In the genomic region with DNA sequence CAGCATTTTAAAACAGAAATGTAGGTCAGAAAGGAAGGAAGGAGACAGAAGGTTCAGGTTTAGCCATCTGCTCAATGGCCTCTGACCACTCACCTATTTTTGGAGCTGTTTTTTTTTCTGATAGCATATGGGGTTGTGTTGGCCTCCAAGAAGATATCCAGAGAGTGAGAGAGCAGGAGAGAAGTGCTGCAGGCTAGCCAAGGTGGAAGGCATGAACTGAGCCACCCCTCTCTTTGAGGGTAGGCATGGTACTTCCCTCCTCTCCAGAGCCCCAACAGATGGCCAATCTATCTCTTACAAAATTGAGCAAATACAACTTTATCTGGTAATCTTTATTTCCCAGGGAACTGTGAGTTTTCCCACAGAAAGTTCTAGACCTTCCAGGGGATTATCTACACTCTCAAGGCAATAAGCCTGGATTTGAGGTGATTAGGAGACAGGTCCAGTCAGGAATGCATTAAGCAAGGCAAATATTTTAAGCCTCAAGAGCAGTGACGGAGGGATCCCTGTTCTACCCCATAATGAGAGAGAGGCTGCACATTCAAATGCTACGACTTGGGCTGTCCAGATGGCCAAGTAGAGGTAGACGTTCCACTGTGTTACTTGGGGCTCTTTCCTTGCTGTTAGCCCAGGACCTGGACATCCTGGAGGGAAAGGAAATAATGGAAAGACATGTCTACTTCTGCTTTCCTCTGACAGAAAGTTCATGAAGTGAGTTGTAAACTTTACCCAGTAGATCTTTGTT, we compare ENCODE assay signal across 29 mouse cellular contexts. TPM values are rescaled to one million over a fixed set of nuclear protein-coding genes. Genes with fewer than 3 reads are reported as not detected.
DNase-seq lines count a peak whose midpoint lies in the region; ATAC-seq and TF ChIP-seq lines count a peak whose summit lies in the region.
"Had no signal": no experiment of that assay in that cellular context is flagged by ENCODE, and none has a peak within 500 bp of the region (broad histone marks: within the 10 kb centered on the region; RNA-seq: fewer than 3 reads in every experiment).

No protein-coding gene starts in this region.

- no peak for TF ChIP-seq CTCF in kidney, adult 2 months (conservative IDR thresholded peaks at IDR 0.05; ENCODE audit: insufficient read depth, insufficient read length, low read depth, low read length)

- 89% methylated on average over 3 of the region's 3 CpGs for whole genome bisulfite sequencing in kidney, adult 2 months

- no peaks in the 10 kb centered on the region for H3K36me3 ChIP-seq in kidney, adult 2 months (ENCODE audit: control insufficient read depth, insufficient read depth, low read length)
- H3K36me3 ChIP-seq: embryonic facial prominence, embryonic 12.5 days; forebrain, embryonic 10.5 days; forebrain, embryonic 15.5 days; heart, embryonic 10.5 days; heart, embryonic 15.5 days; hindbrain, embryonic 13.5 days; limb, embryonic 10.5 days; limb, embryonic 15.5 days had no signal

- H3K4me3 ChIP-seq in kidney, adult 2 months (ENCODE audit: insufficient read depth, low read depth, low read length) = no peak overlapping the region
- H3K4me3 ChIP-seq: embryonic facial prominence, embryonic 12.5 days; forebrain, embryonic 10.5 days; forebrain, embryonic 15.5 days; heart, embryonic 10.5 days; heart, embryonic 15.5 days; hindbrain, embryonic 13.5 days; limb, embryonic 10.5 days; limb, embryonic 15.5 days had no signal

- H3K27me3 ChIP-seq in kidney, adult 2 months (replicated peaks; ENCODE audit: control insufficient read depth, insufficient read depth, low read length) = no peaks in the 10 kb centered on the region
- H3K27me3 ChIP-seq: embryonic facial prominence, embryonic 12.5 days; forebrain, embryonic 15.5 days; heart, embryonic 15.5 days; hindbrain, embryonic 13.5 days; limb, embryonic 15.5 days had no signal

- H3K4me1 ChIP-seq in kidney, adult 2 months (ENCODE audit: control insufficient read depth, insufficient read depth, low read length) = no peaks in the 10 kb centered on the region
- H3K4me1 ChIP-seq: embryonic facial prominence, embryonic 12.5 days; forebrain, embryonic 10.5 days; forebrain, embryonic 15.5 days; heart, embryonic 10.5 days; heart, embryonic 15.5 days; hindbrain, embryonic 13.5 days; limb, embryonic 10.5 days; limb, embryonic 15.5 days had no signal

- DNase-seq in retina, postnatal 1 day = peak; percentile 15
- DNase-seq in retina, embryonic 14.5 days (ENCODE audit: low spot score) = no peak
- DNase-seq in cerebellum, adult 8-10 months = peak; percentile 79
- DNase-seq in cerebellum, postnatal 25 days = peak; percentile 74 to 80
- DNase-seq in telencephalon, adult 2 months (ENCODE audit: low read depth, low spot score) = peak; percentile 15
- no peak for DNase-seq in kidney, adult 2 months
- DNase-seq in adrenal gland, adult 2 months = no peak
- DNase-seq: adrenal gland, postnatal 10 days; embryo, embryonic 11 days; kidney, postnatal 14 days; layer of hippocampus, adult 9-11 months; lung, adult 2 months; lung, postnatal 10 days; midbrain, embryonic 14.5 days had no signal

- no peak overlapping the region for H3K27ac ChIP-seq in kidney, adult 2 months (ENCODE audit: insufficient read depth, low read depth, low read length)
- H3K27ac ChIP-seq: embryonic facial prominence, embryonic 12.5 days; forebrain, embryonic 10.5 days; forebrain, embryonic 15.5 days; heart, embryonic 10.5 days; heart, embryonic 15.5 days; hindbrain, embryonic 13.5 days; limb, embryonic 10.5 days; limb, embryonic 15.5 days; liver, embryonic 14.5 days; macrophage had no signal

- ATAC-seq in activated CD4-positive, CD25-positive, alpha-beta regulatory T cell, adult 4 months = no peak
- ATAC-seq: CD4-positive, CD25-positive, alpha-beta regulatory T cell, adult 4 months; forebrain, embryonic 15.5 days; intestine, postnatal 0 days had no signal

- TF ChIP-seq POLR2A in kidney, adult 2 months (IDR thresholded peaks at IDR 0.05; ENCODE audit: low read depth, low read length) = no peak

RNA-seq across cellular contexts. Expression of gene Vat1l, which starts 46.1 kb away (rescaled TPM):
- 0.83 and 1.3 TPM in 2 replicates for polyA plus RNA-seq in kidney, adult 2 months (2012; rRNA removed)
- polyA plus RNA-seq in activated CD4-positive, CD25-positive, alpha-beta regulatory T cell, adult 4 months (2017; shearing (Covaris generic)) = under 1 TPM in 1 of 2 experiments, not detected in 1; 0.12 TPM
- 10 to 100 TPM; 13.0 to 22.0 TPM for total RNA-seq in adrenal gland, adult 2 months (2021)
- 2.6 and 4.2 TPM in 2 replicates for polyA plus RNA-seq in adrenal gland, adult 2 months (2012; rRNA removed)
- total RNA-seq: granulocyte monocyte progenitor cell, adult 5-6 weeks; neutrophil, adult 5-6 weeks had no signal
- polyA plus RNA-seq: CD4-positive, CD25-positive, alpha-beta regulatory T cell, adult 4 months; macrophage had no signal

Comparison
In these comparisons a context has a peak if more than half of its experiments do, and no peak if none do; other contexts are left out.
1. DNase-seq: peak in retina, postnatal 1 day (single experiment), cerebellum, adult 8-10 months (single experiment), cerebellum, postnatal 25 days (2 of 2) and telencephalon, adult 2 months (single experiment); none in retina, embryonic 14.5 days (single experiment), kidney, adult 2 months (single experiment) and adrenal gland, adult 2 months (single experiment).